Mouse (Mus musculus) Patski (cell line): ENCODE measurements at regions not wholly inside any gene's neighbourhood (a gene's known extent, or its start where the extent isn't known, plus 50 kb on each side); places are given as distances from the start of the nearest gene placed in this dataset.
"Not testable (repeated sequence)": the region's sequence is repeated elsewhere in the genome, so short reads cannot be mapped to it uniquely, and the experiment has no call there.

Experiments
- ATAC-seq: fragments of 100-300 bp; one replicate; pipeline ENCODE4 v1.8.0; 2021
- CTCF ChIA-PET: fragments of 350-600 bp; sonication (Branson Sonifier 250); formaldehyde crosslinking; loops from one replicate; lab custom pipeline; 2022; ENCODE audit warnings: inconsistent platforms; lab: Charles Lee
- POLR2A ChIA-PET: fragments of 350-600 bp; sonication (Branson Sonifier 250); formaldehyde crosslinking; loops from one replicate; lab custom pipeline; 2022; ENCODE audit warnings: antibody characterized with exemption, inconsistent platforms; lab: Charles Lee
- DNase-seq: peaks from one replicate; pipeline ENCODE4 v3.0.0-alpha.2; 2011; ENCODE audit warnings: low read depth, low spot score
- H3K27me3 ChIP-seq: fragments of 371-371 bp; one replicate; pipeline ENCODE4 v1.5.1; 2021
- CTCF ChIP-seq: fragments of 100-300 bp; IDR thresholded peaks from one replicate; pipeline ENCODE4 v1.5.1; 2021
- in situ Hi-C: fragments of 300-500 bp; cut with MboI; formaldehyde crosslinking; loops from 3 replicates; pipeline ENCODE4 v1.11.1; 2018; ENCODE audit warnings: low pct_unique_long_range_greater_than_20kb, mixed read lengths

DNA sequence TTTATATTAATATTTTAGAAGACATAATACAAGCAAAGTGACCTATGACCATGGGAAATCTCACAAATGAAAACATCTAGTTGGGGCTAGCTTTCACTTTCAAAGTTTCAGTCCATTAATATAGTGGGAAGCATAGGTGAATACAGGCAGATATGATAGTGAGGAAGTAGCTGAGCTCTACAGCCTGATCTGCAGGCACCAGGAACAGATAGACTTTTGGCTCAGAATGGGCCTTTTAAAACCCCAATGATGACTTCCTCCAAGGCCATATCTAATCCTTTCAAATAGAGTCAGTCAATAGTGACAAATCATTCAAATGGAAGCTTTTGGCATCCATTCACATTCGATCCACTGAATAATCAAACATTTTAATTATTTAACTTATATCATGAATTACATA, 581.6 kb upstream of the Pcdh17 start:
- ChIA-PET CTCF (no interaction called here), POLR2A (no interaction called here)
- in situ Hi-C loops, result no loop called here
- no peaks in the 10 kb centered on the region for H3K27me3 ChIP-seq
- no peak for TF ChIP-seq CTCF
- DNase-seq, result no peak
- ATAC-seq, result no peak

DNA sequence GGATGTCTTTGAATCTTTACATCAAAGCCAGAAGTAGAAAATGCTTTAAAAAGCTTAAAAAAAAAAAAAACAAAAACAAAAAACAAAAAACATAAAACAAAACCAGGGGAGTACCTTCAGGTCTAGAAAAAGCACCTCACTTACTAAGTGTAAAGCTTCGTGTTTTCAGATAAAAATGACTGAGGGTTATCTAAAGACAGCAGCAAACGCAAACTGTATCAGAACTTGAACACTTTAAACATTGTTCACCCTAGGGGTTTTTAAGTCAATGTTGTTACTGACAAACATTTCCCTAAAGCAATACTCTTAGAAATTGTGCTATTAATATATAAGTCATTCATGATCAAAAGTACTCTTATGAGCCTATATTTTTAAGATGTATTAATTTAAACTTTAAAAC, 580.7 kb upstream of the Pcdh17 start:
- H3K27me3 ChIP-seq, result no peaks in the 10 kb centered on the region
- ChIA-PET POLR2A (no interaction called here), CTCF (no interaction called here)
- no peak for DNase-seq
- no peak for ATAC-seq
- in situ Hi-C loops, result no loop called here
- TF ChIP-seq CTCF, result no peak

DNA sequence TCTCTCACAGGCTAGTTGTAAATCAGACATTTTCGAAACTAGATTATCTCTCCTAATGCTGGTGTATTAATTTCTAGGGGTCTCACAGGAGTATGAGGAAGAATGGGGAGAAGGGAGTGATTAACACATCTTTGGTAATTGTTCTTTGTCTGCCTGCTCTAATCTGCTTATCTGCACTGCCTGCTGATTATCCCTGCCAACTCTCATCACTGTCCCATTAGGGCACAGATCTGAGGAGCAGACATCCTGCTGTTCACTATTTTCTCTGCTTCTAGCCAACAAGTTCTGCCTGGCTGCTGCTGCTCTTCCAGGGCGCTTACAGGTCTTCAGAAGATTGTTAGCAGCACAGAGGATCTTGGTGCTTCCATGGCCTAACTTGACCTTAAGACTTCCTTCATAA, 557.0 kb upstream of the Pcdh17 start:
- ChIA-PET CTCF (no interaction called here), POLR2A (no interaction called here)
- H3K27me3 ChIP-seq, result no peaks in the 10 kb centered on the region
- DNase-seq, result no peak
- TF ChIP-seq CTCF, result no peak
- in situ Hi-C loops, result no loop called here
- ATAC-seq, result no peak

DNA sequence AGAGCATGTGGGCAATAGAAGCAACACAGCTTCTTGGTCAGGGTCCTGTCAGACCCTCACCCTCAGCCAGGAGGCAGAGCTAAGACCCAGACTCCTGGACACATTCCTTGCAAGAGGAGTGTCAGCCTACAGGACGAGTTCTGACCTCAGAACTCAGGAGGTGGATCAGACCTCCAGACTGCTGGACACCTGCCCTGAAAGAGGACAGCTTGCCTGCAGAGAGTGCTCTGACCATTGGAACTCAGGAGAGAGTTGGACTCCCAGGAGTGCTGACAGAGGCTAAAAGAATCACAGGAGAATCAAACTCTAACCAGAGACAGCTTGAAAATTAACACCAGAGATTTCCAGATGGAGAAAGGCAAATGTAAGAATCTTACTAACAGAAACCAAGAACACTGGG, 542.7 kb upstream of the Pcdh17 start:
- CTCF ChIA-PET, DNase-seq, ATAC-seq, H3K27me3 ChIP-seq, in situ Hi-C loops, POLR2A ChIA-PET: not testable (repeated sequence)

DNA sequence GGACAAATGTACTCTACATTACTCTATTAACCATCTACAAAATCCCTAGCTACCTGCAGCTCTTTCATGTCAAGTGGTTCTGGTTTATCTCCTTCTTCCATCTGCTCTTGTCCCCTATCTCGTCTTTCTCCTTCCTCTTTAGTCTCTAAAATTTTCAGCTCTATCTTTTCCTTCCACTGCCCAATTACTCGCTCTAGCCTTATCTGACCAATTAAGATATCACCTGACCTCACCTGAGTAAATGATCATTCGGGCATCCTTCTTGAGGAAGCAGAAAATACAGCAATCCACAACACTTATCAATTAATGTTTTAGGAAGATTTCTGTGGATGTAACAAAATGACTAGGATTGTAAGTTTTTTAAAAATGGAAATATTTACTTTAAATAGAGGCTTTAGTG, 500.3 kb upstream of the Pcdh17 start:
- ATAC-seq (no peak), DNase-seq (no peak)
- in situ Hi-C loops, result no loop called here
- POLR2A ChIA-PET, result no interaction called here
- CTCF ChIA-PET, result no interaction called here
- no peaks in the 10 kb centered on the region for H3K27me3 ChIP-seq
- no peak for TF ChIP-seq CTCF

DNA sequence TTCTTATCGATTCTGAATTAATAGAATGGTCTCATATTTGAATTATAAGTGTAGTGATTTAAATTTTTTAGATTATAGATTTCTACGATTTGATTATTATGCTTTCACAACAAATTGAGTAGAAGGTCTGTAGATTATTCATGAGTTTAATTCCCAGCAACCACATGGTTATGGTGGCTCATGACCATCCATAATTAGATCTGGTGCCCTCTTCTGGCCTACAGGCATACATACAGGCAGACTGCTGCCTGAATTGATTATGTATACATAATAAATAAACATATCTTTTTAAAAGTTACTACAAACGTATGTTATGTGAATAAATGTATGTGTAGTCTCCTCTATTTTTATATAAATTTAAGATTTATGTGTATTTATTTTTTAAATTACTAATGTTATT, 499.2 kb upstream of the Pcdh17 start:
- DNase-seq, result no peak
- no peak for ATAC-seq
- ChIA-PET CTCF (no interaction called here), POLR2A (no interaction called here)
- peak; percentile 14 for TF ChIP-seq CTCF
- H3K27me3 ChIP-seq, result no peaks in the 10 kb centered on the region
- in situ Hi-C loops, result no loop called here

DNA sequence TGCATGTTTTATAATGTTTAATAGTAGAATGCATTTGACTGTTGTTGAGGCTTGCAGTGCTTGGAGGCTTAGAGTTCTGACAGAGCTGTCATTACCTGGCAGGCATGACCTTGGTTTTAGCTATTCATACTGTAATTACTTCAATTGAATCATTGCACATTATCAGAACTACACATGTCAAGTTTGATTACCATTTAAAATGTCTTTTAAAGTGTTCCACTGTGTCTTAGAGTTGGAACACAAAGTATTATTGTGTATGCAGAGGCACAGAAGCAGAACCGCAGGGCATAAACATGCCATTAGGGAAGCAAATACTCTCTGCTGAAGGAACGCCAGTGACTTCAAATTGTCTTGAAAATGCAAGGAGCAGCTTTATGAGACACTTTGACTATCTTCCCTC, 493.7 kb upstream of the Pcdh17 start:
- ATAC-seq (no peak), DNase-seq (no peak)
- POLR2A ChIA-PET, result no interaction called here
- TF ChIP-seq CTCF, result no peak
- CTCF ChIA-PET, result interaction anchor here (1.0 kb wide), 1 partner anchor 8 kb away, joined by 3 read pairs; no protein-coding TSS in a partner anchor
- H3K27me3 ChIP-seq, result no peaks in the 10 kb centered on the region
- in situ Hi-C loops, result no loop called here

DNA sequence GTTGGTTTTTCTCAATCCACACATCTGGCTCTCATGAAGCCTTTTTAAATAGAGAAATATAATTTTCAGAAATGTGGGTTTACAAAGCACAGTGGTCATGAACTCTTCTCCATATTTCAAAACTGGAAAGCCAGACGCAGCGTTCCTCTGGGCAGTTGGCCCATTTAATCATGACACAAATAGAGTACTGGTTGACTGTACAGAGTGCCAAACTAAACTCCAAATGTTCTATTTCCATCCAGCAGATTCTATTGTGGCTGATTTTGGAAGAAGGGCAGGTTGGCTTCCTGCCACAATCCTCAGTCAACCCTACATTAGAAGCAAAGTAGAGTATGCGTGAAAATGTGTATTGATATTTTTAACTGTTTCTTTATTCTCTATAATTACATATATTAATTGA, 484.3 kb upstream of the Pcdh17 start:
- in situ Hi-C loops, result no loop called here
- H3K27me3 ChIP-seq, result no peaks in the 10 kb centered on the region
- ChIA-PET POLR2A (no interaction called here), CTCF (no interaction called here)
- no peak for DNase-seq
- TF ChIP-seq CTCF, result no peak
- no peak for ATAC-seq

DNA sequence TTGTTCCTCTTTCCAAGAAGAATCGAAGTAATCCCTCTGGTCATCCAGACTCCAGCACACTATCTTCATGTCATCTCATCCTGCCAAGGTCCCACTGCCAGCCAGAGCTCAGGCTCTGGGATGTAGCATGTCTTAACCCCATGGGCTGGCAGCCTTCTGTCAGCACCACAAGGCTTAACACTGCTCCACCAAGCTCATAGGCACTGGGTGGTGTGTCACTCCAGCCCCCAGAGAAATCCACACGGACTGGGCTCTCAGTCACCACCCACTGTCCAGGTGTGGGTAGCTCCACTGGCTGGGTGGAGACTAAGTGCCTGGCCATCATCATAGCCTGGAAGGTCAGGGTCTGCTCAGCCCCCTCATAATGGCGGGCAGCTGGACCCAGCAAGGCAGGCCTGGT, 459.8 kb upstream of the Pcdh17 start:
- no peak for DNase-seq
- in situ Hi-C loops, result no loop called here
- no peak for TF ChIP-seq CTCF
- POLR2A ChIA-PET, result no interaction called here
- no peak for ATAC-seq
- no peaks in the 10 kb centered on the region for H3K27me3 ChIP-seq
- CTCF ChIA-PET, result no interaction called here
